Mouse (Mus musculus) 3134 (cell line): ENCODE measurements around the gene Rpgrip1.
"Not testable (repeated sequence)": the region's sequence is repeated elsewhere in the genome, so short reads cannot be mapped to it uniquely, and the experiment has no call there.

Source experiments
- DNase-seq: peaks from one replicate; pipeline ENCODE4 v3.0.0-alpha.2; 2011; ENCODE audit warnings: low spot score; ENCODE audit not compliant: insufficient read length; ENCODE audit errors: extremely low read depth

The Rpgrip1 gene

GRCm38 (mm10) chr14:52110346-52110745, at the start of gene Rpgrip1:
TSS of gene Rpgrip1 (plus strand) at chr14:52110704.
- no peak for DNase-seq

DNA sequence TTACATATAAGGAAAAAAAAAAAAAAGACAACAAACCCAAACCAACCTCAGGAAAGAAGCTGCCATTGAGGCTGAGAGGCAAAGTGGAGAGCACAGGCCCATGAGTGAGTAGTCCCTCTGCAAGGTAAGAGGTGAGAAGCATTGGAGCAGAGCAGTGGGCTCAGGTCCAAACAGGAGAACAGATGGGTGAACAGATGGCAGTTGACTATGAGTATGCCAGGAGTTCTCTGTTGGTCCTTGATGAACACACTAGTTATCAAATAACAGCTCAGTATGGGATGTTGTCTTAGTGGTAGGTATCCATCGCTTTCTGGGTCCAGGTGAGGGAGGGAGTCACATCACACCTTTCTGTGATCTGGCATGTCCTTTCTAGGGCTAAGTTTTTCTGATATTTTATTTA, 49.7 kb upstream of the Rpgrip1 start:
- no peak for DNase-seq

DNA sequence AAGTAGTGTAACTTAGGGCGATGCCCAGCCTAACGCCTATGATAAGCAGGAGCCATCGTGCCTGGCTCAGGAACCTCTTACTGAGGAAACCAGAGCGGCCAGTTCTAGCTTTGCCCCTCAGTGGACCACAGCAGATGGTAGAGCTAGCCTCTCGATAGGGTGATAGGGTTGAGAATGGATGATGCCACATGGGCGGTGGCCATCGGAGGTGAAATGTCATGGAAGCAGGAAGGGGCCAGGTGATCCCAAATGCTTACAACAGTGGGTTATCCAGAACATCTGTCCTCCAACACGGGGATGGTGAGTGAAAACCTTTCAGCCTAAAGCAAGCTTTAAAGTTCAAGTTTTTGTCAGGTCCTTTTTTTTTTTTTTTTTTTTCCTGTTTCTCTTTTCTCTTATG, 48.7 kb upstream of the Rpgrip1 start:
- no peak for DNase-seq

GRCm38 (mm10) chr14:52066135-52066534, 44.4 kb upstream of the Rpgrip1 start:
- no peak for DNase-seq

DNA sequence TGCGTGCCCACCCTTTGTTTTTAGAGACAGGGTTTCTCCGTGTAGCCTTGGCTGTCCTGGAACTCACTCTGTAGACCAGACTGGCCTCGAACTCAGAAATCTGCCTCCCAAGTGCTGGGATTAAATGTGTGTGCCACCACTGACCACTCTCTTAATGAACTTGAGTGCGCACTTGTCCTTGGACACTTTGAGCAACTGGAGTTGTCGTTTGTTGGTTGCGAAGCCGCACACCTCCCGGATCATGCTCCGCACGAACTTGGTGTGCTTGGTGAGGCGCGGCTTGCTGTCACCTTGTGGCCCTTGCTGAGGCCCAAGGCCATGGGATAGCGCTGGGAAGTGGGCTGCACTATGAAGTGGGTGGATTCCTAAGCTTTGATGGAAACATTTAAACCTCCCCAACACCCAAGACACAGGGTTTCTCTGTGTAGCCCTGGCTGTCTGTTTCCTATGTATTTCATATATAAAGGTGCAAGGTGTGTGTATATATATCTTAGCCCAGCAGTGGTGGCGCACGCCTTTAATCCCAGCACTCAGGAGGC, 38.8 kb upstream of the Rpgrip1 start:
- DNase-seq = peak; percentile 16

GRCm38 (mm10) chr14:52083083-52083482, 27.4 kb upstream of the Rpgrip1 start:
- no peak for DNase-seq

DNA sequence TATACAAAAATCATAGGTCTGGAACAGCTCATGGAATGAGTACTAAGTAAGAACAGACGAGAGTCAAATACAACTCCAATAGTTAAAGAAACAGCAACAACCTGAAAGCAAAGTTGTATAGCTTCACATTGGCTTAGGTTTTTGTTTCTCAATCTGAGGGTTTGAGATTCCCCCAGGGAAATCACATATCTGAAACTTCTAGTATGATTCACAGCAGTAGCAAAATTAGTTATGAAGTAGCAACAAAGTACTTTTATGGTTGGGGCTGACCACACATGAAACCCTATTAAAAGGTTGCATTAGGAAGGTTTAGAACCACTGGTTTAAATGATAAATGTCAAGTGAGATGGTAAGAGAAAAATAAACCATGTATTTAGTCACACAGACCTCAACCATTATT, 16.0 kb upstream of the Rpgrip1 start:
- no peak for DNase-seq

- not testable (repeated sequence) for DNase-seq
These were observed 13.3 kb upstream of the Rpgrip1 start for GRCm38 (mm10) chr14:52097191-52097590.

GRCm38 (mm10) chr14:52098387-52098786, 12.1 kb upstream of the Rpgrip1 start:
- DNase-seq = not testable (repeated sequence)

DNA sequence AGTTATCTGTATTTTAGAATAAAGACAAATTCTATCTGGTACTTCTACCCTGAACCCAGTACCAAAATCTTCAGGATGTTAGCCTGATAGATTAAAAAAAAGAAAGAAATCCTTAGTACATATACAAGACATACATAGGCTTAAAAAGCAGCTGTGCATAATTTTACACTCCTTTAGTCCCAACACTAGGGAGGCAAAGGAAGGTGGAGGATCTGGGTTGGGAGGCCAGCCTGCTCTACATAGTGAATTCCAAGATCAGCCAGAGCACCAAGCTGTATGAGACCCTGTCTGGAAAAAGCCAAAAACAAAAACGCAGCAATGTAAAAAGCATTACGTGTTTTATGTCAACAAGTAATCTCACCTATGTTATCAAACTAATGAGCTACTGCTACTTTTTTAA, 10.9 kb upstream of the Rpgrip1 start:
- DNase-seq = no peak

DNA sequence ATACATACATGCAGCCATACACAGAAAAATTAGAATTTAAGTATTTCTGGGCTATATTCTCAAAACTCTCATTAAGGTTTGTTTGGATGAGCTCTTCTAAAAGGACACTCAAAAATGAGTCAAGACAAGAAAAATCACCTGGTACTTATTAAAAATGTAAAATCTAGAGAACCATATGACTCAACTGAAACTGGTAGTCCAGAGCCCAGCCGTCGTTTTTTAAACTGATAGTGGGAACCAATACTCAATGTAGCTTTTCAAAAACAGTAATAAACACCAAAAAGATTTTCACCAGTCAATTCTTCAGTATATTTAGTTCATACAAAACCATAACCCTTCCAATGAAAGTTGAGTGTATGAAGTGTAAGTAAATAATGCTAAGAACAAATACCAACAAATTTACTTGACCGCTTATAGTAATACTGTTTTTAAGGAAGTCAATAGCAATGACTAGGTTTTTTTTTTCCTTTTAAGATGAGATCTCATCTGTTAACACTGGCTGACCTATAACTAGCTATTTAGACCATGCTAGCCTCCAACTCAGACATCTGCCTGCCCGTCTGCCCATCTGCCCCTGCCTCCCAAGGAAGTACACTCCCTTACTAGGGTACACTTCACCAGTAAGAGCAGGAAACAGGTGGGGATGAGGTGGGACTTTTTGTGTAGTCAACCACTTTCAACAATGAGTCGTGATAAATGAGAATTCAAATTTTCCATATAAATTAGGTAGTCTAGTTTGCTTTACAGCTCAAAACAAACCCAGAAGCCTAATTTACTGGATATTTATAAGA, 10.1 kb upstream of the Rpgrip1 start:
- DNase-seq = no peak

GRCm38 (mm10) chr14:52101285-52102157, 9.0 kb upstream of the Rpgrip1 start:
- DNase-seq = peak; percentile 15

DNA sequence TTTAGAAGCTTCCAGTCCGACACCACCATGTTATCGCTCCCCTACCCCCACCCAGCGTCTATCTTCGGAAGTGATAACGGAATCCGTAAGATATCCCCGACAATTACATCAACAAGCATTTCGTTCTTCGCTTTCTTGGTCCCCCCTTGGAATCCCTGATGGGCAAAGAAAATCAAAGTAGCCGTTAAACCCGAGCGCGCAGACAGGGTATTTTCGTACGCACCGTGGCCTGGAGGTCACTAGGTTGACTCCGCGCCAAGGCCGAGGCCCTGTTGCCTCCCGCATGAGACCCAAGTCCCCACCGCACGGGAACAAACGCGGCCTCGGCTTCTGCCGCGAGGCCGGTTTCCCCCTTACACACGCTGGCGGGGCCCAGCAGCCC, 7.0 kb upstream of the Rpgrip1 start:
- no peak for DNase-seq

GRCm38 (mm10) chr14:52103856-52104676, 6.4 kb upstream of the Rpgrip1 start, which contains the start of gene Hnrnpc:
TSS of gene Hnrnpc (minus strand) at chr14:52104028.
- DNase-seq = peak; percentile 97

DNA sequence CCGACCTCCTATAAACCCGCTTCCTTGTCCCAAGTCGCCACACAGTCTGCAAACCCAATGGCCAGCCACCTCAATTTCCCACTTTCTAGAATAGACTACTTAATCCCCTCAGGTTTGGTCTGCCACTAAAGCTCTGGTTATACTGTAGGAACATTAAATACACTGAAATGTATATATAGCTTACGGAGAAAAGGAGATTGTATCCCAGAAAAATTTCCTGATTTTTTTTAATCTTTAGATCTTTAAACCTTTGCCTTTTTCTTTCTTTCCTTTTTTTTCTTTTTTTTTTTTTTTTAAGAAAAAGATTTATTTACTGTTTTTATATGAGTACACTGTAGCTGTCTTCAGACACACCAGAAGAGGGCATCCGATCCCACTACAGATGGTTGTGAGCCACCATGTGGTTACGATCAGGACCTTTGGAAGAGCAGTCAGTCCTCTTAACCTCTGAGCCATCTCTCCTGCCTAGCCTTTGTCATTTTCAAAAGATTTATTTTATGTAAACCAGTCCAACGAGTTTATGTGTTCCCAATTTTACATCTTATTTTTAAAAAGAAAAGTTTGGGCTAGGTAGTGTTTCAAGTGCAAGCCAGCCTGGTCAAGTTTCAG, 5.7 kb upstream of the Rpgrip1 start:
- peak; percentile 13 for DNase-seq

- DNase-seq = no peak
These were observed 5.2 kb upstream of the Rpgrip1 start for GRCm38 (mm10) chr14:52105308-52105707.

- DNase-seq = no peak
These were observed 3.8 kb upstream of the Rpgrip1 start for GRCm38 (mm10) chr14:52106741-52107140.

GRCm38 (mm10) chr14:52108025-52108424, 2.5 kb upstream of the Rpgrip1 start:
- no peak for DNase-seq

- no peak for DNase-seq
These were observed 3.6 kb downstream of the Rpgrip1 start for GRCm38 (mm10) chr14:52114101-52114500.

- DNase-seq = no peak
These were observed 6.7 kb downstream of the Rpgrip1 start for GRCm38 (mm10) chr14:52117241-52117640.
